Mouse (Mus musculus): ENCODE measurements around the gene Gm17267. TPM values are rescaled to one million over a fixed set of nuclear protein-coding genes. Genes with fewer than 3 reads are reported as not detected.

The Gm17267 gene
- not detected in 2 replicates for polyA plus RNA-seq (2012; rRNA removed)

DNA sequence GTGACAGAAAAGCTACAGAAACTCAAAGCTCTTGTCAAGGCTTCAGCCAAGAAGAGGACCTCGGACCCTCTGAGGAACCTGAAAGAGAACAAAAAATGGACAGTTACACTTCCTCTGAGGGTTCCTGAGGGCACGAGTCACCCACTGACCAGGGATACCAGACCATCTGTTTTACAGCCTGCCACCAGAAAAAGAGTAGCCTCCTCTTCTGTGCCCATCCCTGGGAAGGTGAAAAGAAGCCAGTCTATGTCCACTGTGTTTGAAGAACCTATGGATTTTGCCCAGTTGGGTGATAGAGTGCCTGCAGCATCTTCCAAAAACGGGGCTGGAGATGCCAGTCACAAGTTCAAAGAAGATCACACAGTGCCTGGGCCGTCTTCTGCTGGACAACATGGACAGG is at the start of gene Gm17267:
TSS of gene Gm17267 (plus strand) at position 301 of the 400 bp plus-strand sequence.

Measured in colon, adult 2 months (tissue).